Mouse (Mus musculus) MEL (cell line): ENCODE measurements around the gene Sell.
A peak's percentile ranks its signal among the peaks of the same experiment; 100 is the strongest.

ENCODE experiments used
- EP300 ChIP-seq, 2 experiments: IDR thresholded peaks; 2 replicates each; pipeline ENCODE4 v1.6.1; 2011; ENCODE audit warnings: improper control_type of control experiment in 2 of 2, low read length in 2 of 2, low read depth in 1 of 2, mild to moderate bottlenecking in 1 of 2
- GATA1 ChIP-seq: IDR thresholded peaks from 2 replicates; pipeline ENCODE4 v1.6.1; 2011; ENCODE audit warnings: low read depth, low read length, improper control_type of control experiment
- HCFC1 ChIP-seq: IDR thresholded peaks from 2 replicates; pipeline ENCODE4 v1.6.1; 2012; ENCODE audit warnings: low read depth, mild to moderate bottlenecking, inconsistent platforms, low read length, improper control_type of control experiment, moderate library complexity
- MEF2A ChIP-seq: IDR thresholded peaks from 2 replicates; pipeline ENCODE4 v1.6.1; 2014; ENCODE audit warnings: low read depth, mild to moderate bottlenecking, inconsistent platforms, low read length, improper control_type of control experiment; ENCODE audit not compliant: poor library complexity, insufficient replicate concordance, severe bottlenecking; ENCODE audit errors: extremely low read depth
- POLR2A ChIP-seq, 2 experiments: IDR thresholded peaks; 2 replicates each; pipeline ENCODE4 v1.6.1; 2011 to 2012; ENCODE audit warnings: low read length in 2 of 2, mild to moderate bottlenecking in 2 of 2, control low read depth in 1 of 2, improper control_type of control experiment in 1 of 2, low read depth in 1 of 2, moderate library complexity in 1 of 2; ENCODE audit not compliant: control insufficient read depth in 1 of 2, insufficient read depth in 1 of 2, poor library complexity in 1 of 2
- RAD21 ChIP-seq: IDR thresholded peaks from 2 replicates; pipeline ENCODE4 v1.6.1; 2011; ENCODE audit warnings: mild to moderate bottlenecking, low read depth, low read length, improper control_type of control experiment
- USF1 ChIP-seq: IDR thresholded peaks from 2 replicates; pipeline ENCODE4 v1.6.1; 2014; ENCODE audit warnings: low read depth, mild to moderate bottlenecking, inconsistent platforms, low read length, improper control_type of control experiment, moderate library complexity

GRCm38 (mm10) chr1:164054800-164055199, 7.0 kb upstream of the Sell start:
- no peak for TF ChIP-seq MEF2A
- TF ChIP-seq EP300 (IDR thresholded peaks at IDR 0.05; ENCODE audit: low read depth in 1 of 2, low read length in 2 of 2), result no peak
- TF ChIP-seq USF1, result no peak
- no peak for TF ChIP-seq GATA1
- peak; percentile 32 for TF ChIP-seq RAD21
- no peak for TF ChIP-seq HCFC1
- no peak for TF ChIP-seq POLR2A (IDR thresholded peaks at IDR 0.05; ENCODE audit: control insufficient read depth in 1 of 2, insufficient read depth in 1 of 2, low read depth in 1 of 2, low read length in 2 of 2, poor library complexity in 1 of 2)
